In genomic region chr1:60652570-60653011, GRCm38 (mm10) we compare ENCODE assay signal across 7 mouse cellular contexts.
DNase-seq lines count a peak whose midpoint lies in the region; ATAC-seq and TF ChIP-seq lines count a peak whose summit lies in the region.

No protein-coding gene starts in this region.

- H3K4me3 ChIP-seq in lung, embryonic 14.5 days (ENCODE audit: low read depth, low read length), result no peak overlapping the region
- H3K4me3 ChIP-seq in heart, embryonic 10.5 days, result no peak overlapping the region
- no peak overlapping the region for H3K4me3 ChIP-seq in lung, embryonic 15.5 days

- 17% methylated on average over 4 of the region's 4 CpGs for WGBS in lung, embryonic 14.5 days
- 38% methylated on average over 4 of the region's 4 CpGs for WGBS in heart, embryonic 10.5 days
- 12% methylated on average over 4 of the region's 4 CpGs for WGBS in lung, embryonic 15.5 days

- peak; percentile 75 for DNase-seq in lung, embryonic 14.5 days
- DNase-seq in lung, postnatal 14 days, result no peak
- DNase-seq in heart, embryonic 10.5 days (ENCODE audit: low spot score), result no peak
- DNase-seq in thymus, postnatal 25 days, result peak; percentile 27
- no peak for DNase-seq in urinary bladder, adult 18-20 months (ENCODE audit: low spot score in 2 of 2)
- no peak for DNase-seq in c-Kit-positive CD71-positive TER-119-positive erythroid progenitor cells, embryonic 14.5 days (ENCODE audit: low spot score)

- H3K27ac ChIP-seq in lung, embryonic 14.5 days (ENCODE audit: low read depth), result no peak overlapping the region
- 0 out of 2 replicates have a peak overlapping the region, but pooled peaks have one; percentile 29 for H3K27ac ChIP-seq in heart, embryonic 10.5 days
- H3K27ac ChIP-seq in lung, embryonic 15.5 days, result 0 out of 2 replicates have a peak overlapping the region, but pooled peaks have one; percentile 18

- H3K4me1 ChIP-seq in lung, embryonic 14.5 days (ENCODE audit: insufficient read depth), result peaks cover 6% of the 10 kb centered on the region; the same call in 1 of the 2 replicates
- H3K4me1 ChIP-seq in heart, embryonic 10.5 days, result peaks cover 44% of the 10 kb centered on the region
- H3K4me1 ChIP-seq in lung, embryonic 15.5 days, result peaks cover 24% of the 10 kb centered on the region

- no peak overlapping the region for H3K9ac ChIP-seq in lung, embryonic 14.5 days
- H3K9ac ChIP-seq in lung, embryonic 15.5 days, result no peak overlapping the region

- no peaks in the 10 kb centered on the region for H3K9me3 ChIP-seq in lung, embryonic 14.5 days (ENCODE audit: low read depth, low read length)
- H3K9me3 ChIP-seq in heart, embryonic 10.5 days, result no peaks in the 10 kb centered on the region
- H3K9me3 ChIP-seq in lung, embryonic 15.5 days, result no peaks in the 10 kb centered on the region

- no peak for TF ChIP-seq CTCF in lung, embryonic 14.5 days (IDR thresholded peaks at IDR 0.05; ENCODE audit: low read depth)

- no peaks in the 10 kb centered on the region for H3K27me3 ChIP-seq in lung, embryonic 14.5 days (ENCODE audit: insufficient read depth, low read length)
- H3K27me3 ChIP-seq in heart, embryonic 10.5 days (ENCODE audit: insufficient read depth, poor library complexity, severe bottlenecking), result no peaks in the 10 kb centered on the region
- 0 out of 2 replicates have a peak, but pooled peaks cover 4% of the 10 kb centered on the region for H3K27me3 ChIP-seq in lung, embryonic 15.5 days

- ATAC-seq in lung, embryonic 14.5 days (ENCODE audit: insufficient read depth), result peak; percentile 81
- ATAC-seq in lung, embryonic 15.5 days (ENCODE audit: borderline replicate concordance, extremely low read depth, low FRiP score, low TSS enrichment), result peak; percentile 86

- no peaks in the 10 kb centered on the region for H3K36me3 ChIP-seq in lung, embryonic 14.5 days (ENCODE audit: insufficient read depth)
- H3K36me3 ChIP-seq in heart, embryonic 10.5 days, result no peaks in the 10 kb centered on the region
- H3K36me3 ChIP-seq in lung, embryonic 15.5 days, result no peaks in the 10 kb centered on the region

- H3K4me2 ChIP-seq in lung, embryonic 14.5 days, result no peak overlapping the region
- H3K4me2 ChIP-seq in lung, embryonic 15.5 days, result no peak overlapping the region

Comparison
In these comparisons a context has a peak if more than half of its experiments do, and no peak if none do; other contexts are left out.
1. DNase-seq: peak in lung, embryonic 14.5 days (single experiment) and thymus, postnatal 25 days (single experiment); none in lung, postnatal 14 days (single experiment), heart, embryonic 10.5 days (single experiment), urinary bladder, adult 18-20 months (0 of 2) and c-Kit-positive CD71-positive TER-119-positive erythroid progenitor cells, embryonic 14.5 days (single experiment).